In the genomic region with DNA sequence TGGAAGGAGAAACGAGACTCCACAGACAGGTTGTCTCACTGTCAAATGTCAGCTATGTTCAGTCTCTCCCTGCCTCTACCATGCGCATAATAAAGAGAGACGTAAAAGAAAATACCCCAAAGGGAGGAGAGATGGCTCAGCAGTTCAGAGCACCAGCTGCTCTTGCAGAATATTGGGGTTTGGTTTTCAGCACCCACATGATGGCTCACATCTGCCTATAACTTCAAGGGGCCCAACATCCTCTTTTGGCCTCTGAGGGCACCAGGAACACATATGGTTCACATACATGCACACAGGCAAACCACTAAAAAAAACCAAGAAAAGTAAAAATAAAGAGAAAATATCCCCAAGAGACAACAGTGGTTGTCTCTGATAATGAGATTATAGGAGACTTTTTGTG, we compare ENCODE assay signal across 13 mouse cellular contexts. TPM values are rescaled to one million over a fixed set of nuclear protein-coding genes. Genes with fewer than 3 reads are reported as not detected.
A peak's percentile ranks its signal among the peaks of the same experiment; 100 is the strongest.
DNase-seq lines count a peak whose midpoint lies in the region; ATAC-seq lines count a peak whose summit lies in the region.
"Had no signal": no experiment of that assay in that cellular context is flagged by ENCODE, and none has a peak within 500 bp of the region (broad histone marks: within the 10 kb centered on the region; RNA-seq: fewer than 3 reads in every experiment).

No protein-coding gene starts in this region.

- H3K36me3 ChIP-seq in embryonic facial prominence, embryonic 12.5 days, result no peaks in the 10 kb centered on the region
- H3K36me3 ChIP-seq in forebrain, embryonic 11.5 days (ENCODE audit: control insufficient read depth, insufficient read depth, low read length), result no peaks in the 10 kb centered on the region
- no peaks in the 10 kb centered on the region for H3K36me3 ChIP-seq in hindbrain, embryonic 13.5 days
- H3K36me3 ChIP-seq in midbrain, embryonic 16.5 days (ENCODE audit: control insufficient read depth, insufficient read depth, low read length), result no peaks in the 10 kb centered on the region
- H3K36me3 ChIP-seq in kidney, embryonic 14.5 days (ENCODE audit: control insufficient read depth, insufficient read depth, low read length), result no peaks in the 10 kb centered on the region
- H3K36me3 ChIP-seq: heart, embryonic 10.5 days; kidney, embryonic 15.5 days had no signal

- peak; percentile 51 for DNase-seq in forebrain, embryonic 11.5 days (ENCODE audit: low spot score)
- DNase-seq in natural killer cell, adult 2 months (ENCODE audit: low spot score in 2 of 2), result no peak
- no peak for DNase-seq in lung, postnatal 14 days
- DNase-seq: cerebellum, adult 9-11 months; heart, postnatal 4 days had no signal

- 63% methylated on average over 3 of the region's 3 CpGs for WGBS in embryonic facial prominence, embryonic 12.5 days
- WGBS in forebrain, embryonic 11.5 days, result 35% methylated on average over 3 of the region's 3 CpGs
- WGBS in hindbrain, embryonic 13.5 days, result 20% methylated on average over 3 of the region's 3 CpGs
- WGBS in midbrain, embryonic 16.5 days, result 13% methylated on average over 3 of the region's 3 CpGs
- WGBS in kidney, embryonic 14.5 days, result 46% methylated on average over 3 of the region's 3 CpGs

- no peak overlapping the region for H3K4me2 ChIP-seq in embryonic facial prominence, embryonic 12.5 days (replicated peaks)
- H3K4me2 ChIP-seq in forebrain, embryonic 11.5 days (ENCODE audit: low read depth, low read length, severe bottlenecking), result no peak overlapping the region
- H3K4me2 ChIP-seq in hindbrain, embryonic 13.5 days, result no peak overlapping the region
- H3K4me2 ChIP-seq in midbrain, embryonic 16.5 days (ENCODE audit: low read length), result no peak overlapping the region
- H3K4me2 ChIP-seq in kidney, embryonic 14.5 days (replicated peaks; ENCODE audit: low read depth, low read length), result no peak overlapping the region

- no peak overlapping the region for H3K9ac ChIP-seq in embryonic facial prominence, embryonic 12.5 days
- H3K9ac ChIP-seq in forebrain, embryonic 11.5 days (ENCODE audit: low read length), result no peak overlapping the region
- H3K9ac ChIP-seq in hindbrain, embryonic 13.5 days, result no peak overlapping the region; the same call in 1 of the 2 replicates
- no peak overlapping the region for H3K9ac ChIP-seq in midbrain, embryonic 16.5 days (ENCODE audit: low read depth, low read length)
- H3K9ac ChIP-seq in kidney, embryonic 14.5 days (ENCODE audit: low read depth, low read length), result no peak overlapping the region
- H3K9ac ChIP-seq: kidney, embryonic 15.5 days had no signal

- no peaks in the 10 kb centered on the region for H3K9me3 ChIP-seq in embryonic facial prominence, embryonic 12.5 days
- no peaks in the 10 kb centered on the region for H3K9me3 ChIP-seq in forebrain, embryonic 11.5 days (ENCODE audit: control insufficient read depth, low read length)
- no peaks in the 10 kb centered on the region for H3K9me3 ChIP-seq in hindbrain, embryonic 13.5 days
- H3K9me3 ChIP-seq in midbrain, embryonic 16.5 days (replicated peaks; ENCODE audit: control insufficient read depth, low read length, poor library complexity, severe bottlenecking), result no peaks in the 10 kb centered on the region
- no peaks in the 10 kb centered on the region for H3K9me3 ChIP-seq in kidney, embryonic 14.5 days (ENCODE audit: control insufficient read depth, low read length)
- H3K9me3 ChIP-seq: heart, embryonic 10.5 days; kidney, embryonic 15.5 days; megakaryocyte, embryonic 14.5 days had no signal

- no peaks in the 10 kb centered on the region for H3K27me3 ChIP-seq in embryonic facial prominence, embryonic 12.5 days
- H3K27me3 ChIP-seq in forebrain, embryonic 11.5 days (ENCODE audit: control insufficient read depth, insufficient read depth, low read length), result no peaks in the 10 kb centered on the region
- H3K27me3 ChIP-seq in hindbrain, embryonic 13.5 days, result no peaks in the 10 kb centered on the region
- no peaks in the 10 kb centered on the region for H3K27me3 ChIP-seq in midbrain, embryonic 16.5 days (ENCODE audit: control insufficient read depth, insufficient read depth, low read depth, low read length)
- H3K27me3 ChIP-seq in kidney, embryonic 14.5 days (ENCODE audit: control insufficient read depth, insufficient read depth, low read length), result no peaks in the 10 kb centered on the region
- H3K27me3 ChIP-seq: kidney, embryonic 15.5 days; megakaryocyte, embryonic 14.5 days had no signal

- no peak overlapping the region for H3K4me3 ChIP-seq in embryonic facial prominence, embryonic 12.5 days
- H3K4me3 ChIP-seq in forebrain, embryonic 11.5 days (ENCODE audit: low read depth, low read length), result no peak overlapping the region
- no peak overlapping the region for H3K4me3 ChIP-seq in hindbrain, embryonic 13.5 days
- no peak overlapping the region for H3K4me3 ChIP-seq in midbrain, embryonic 16.5 days (ENCODE audit: low read depth, low read length)
- H3K4me3 ChIP-seq in kidney, embryonic 14.5 days (ENCODE audit: low read length), result no peak overlapping the region
- H3K4me3 ChIP-seq: heart, embryonic 10.5 days; kidney, embryonic 15.5 days; megakaryocyte, embryonic 14.5 days had no signal

- H3K27ac ChIP-seq in embryonic facial prominence, embryonic 12.5 days, result peak overlapping the region; percentile 24; the same call in 1 of the 2 replicates
- peak overlapping the region; percentile 96 for H3K27ac ChIP-seq in forebrain, embryonic 11.5 days (ENCODE audit: low read depth, low read length)
- H3K27ac ChIP-seq in hindbrain, embryonic 13.5 days, result peak overlapping the region; percentile 95
- peak overlapping the region; percentile 95 for H3K27ac ChIP-seq in midbrain, embryonic 16.5 days (ENCODE audit: low read length)
- no peak overlapping the region for H3K27ac ChIP-seq in kidney, embryonic 14.5 days (ENCODE audit: low read depth, low read length)
- H3K27ac ChIP-seq: heart, embryonic 10.5 days had no signal

- no peak for ATAC-seq in embryonic facial prominence, embryonic 12.5 days (ENCODE audit: insufficient number of reproducible peaks, insufficient read depth, low FRiP score, low TSS enrichment)
- ATAC-seq in forebrain, embryonic 11.5 days (replicated peaks; ENCODE audit: low FRiP score), result no peak
- ATAC-seq in hindbrain, embryonic 13.5 days (ENCODE audit: low FRiP score), result no peak
- ATAC-seq in midbrain, embryonic 16.5 days, result no peak
- ATAC-seq in kidney, embryonic 14.5 days (ENCODE audit: low FRiP score, low TSS enrichment), result no peak

- H3K4me1 ChIP-seq in embryonic facial prominence, embryonic 12.5 days, result peaks cover 8% of the 10 kb centered on the region
- H3K4me1 ChIP-seq in forebrain, embryonic 11.5 days (replicated peaks; ENCODE audit: control insufficient read depth, insufficient read depth, low read length), result peaks cover 2% of the 10 kb centered on the region; the same call in 1 of the 2 replicates
- H3K4me1 ChIP-seq in hindbrain, embryonic 13.5 days (replicated peaks), result peaks cover 15% of the 10 kb centered on the region
- H3K4me1 ChIP-seq in midbrain, embryonic 16.5 days (ENCODE audit: control insufficient read depth, insufficient read depth, low read length), result peaks cover 16% of the 10 kb centered on the region; the same call in 1 of the 2 replicates
- no peaks in the 10 kb centered on the region; the same call in 1 of the 2 replicates for H3K4me1 ChIP-seq in kidney, embryonic 14.5 days (ENCODE audit: control insufficient read depth, insufficient read depth, low read length)

RNA-seq across cellular contexts. Expression of a gene that starts 15.1 kb away (rescaled TPM):
- 0.46 and 1.1 TPM in 2 replicates for polyA plus RNA-seq in embryonic facial prominence, embryonic 12.5 days (2016; fragmentation: Nextera tagmentation; extraction: Ambion mirVana)
- not detected in 2 replicates for polyA plus RNA-seq in forebrain, embryonic 11.5 days (2014; fragmentation: Nextera tagmentation; extraction: Ambion mirVana)
- 0.14 TPM in 1 of 2 replicates, not detected in the other for polyA plus RNA-seq in hindbrain, embryonic 13.5 days (2015; fragmentation: Nextera tagmentation; extraction: Ambion mirVana)
- polyA plus RNA-seq in midbrain, embryonic 16.5 days (2015; fragmentation: Nextera tagmentation; extraction: Ambion mirVana), result not detected in 2 replicates
- 0.53 and 0.71 TPM in 2 replicates for polyA plus RNA-seq in kidney, embryonic 14.5 days (2014; fragmentation: Nextera tagmentation; extraction: Ambion mirVana)

RNA-seq across cellular contexts. Expression of a gene that starts 54.3 kb away (rescaled TPM):
- not detected in 2 replicates for polyA plus RNA-seq in embryonic facial prominence, embryonic 12.5 days (2016; fragmentation: Nextera tagmentation; extraction: Ambion mirVana)
- polyA plus RNA-seq in forebrain, embryonic 11.5 days (2014; fragmentation: Nextera tagmentation; extraction: Ambion mirVana), result 0.21 and 0.32 TPM in 2 replicates
- 0.44 TPM in 1 of 2 replicates, not detected in the other for polyA plus RNA-seq in hindbrain, embryonic 13.5 days (2015; fragmentation: Nextera tagmentation; extraction: Ambion mirVana)
- not detected in 2 replicates for polyA plus RNA-seq in midbrain, embryonic 16.5 days (2015; fragmentation: Nextera tagmentation; extraction: Ambion mirVana)
- polyA plus RNA-seq in kidney, embryonic 14.5 days (2014; fragmentation: Nextera tagmentation; extraction: Ambion mirVana), result 0.38 and 0.40 TPM in 2 replicates
- polyA plus RNA-seq: embryonic facial prominence, embryonic 11.5 days had no signal
